Comparison of ENCODE assay signal across 9 mouse cellular contexts in genomic region chr11:79023751-79024150, GRCm38 (mm10). TPM values are rescaled to one million over a fixed set of nuclear protein-coding genes. Genes with fewer than 3 reads are reported as not detected.
DNase-seq lines count a peak whose midpoint lies in the region; ATAC-seq and TF ChIP-seq lines count a peak whose summit lies in the region.
"Had no signal": no experiment of that assay in that cellular context is flagged by ENCODE, and none has a peak within 500 bp of the region (broad histone marks: within the 10 kb centered on the region; RNA-seq: fewer than 3 reads in every experiment).

No protein-coding gene starts in this region.

- no peaks in the 10 kb centered on the region for H3K27me3 ChIP-seq in heart, embryonic 10.5 days (ENCODE audit: insufficient read depth, poor library complexity, severe bottlenecking)
- H3K27me3 ChIP-seq in lung, embryonic 16.5 days (ENCODE audit: control insufficient read depth, insufficient read depth, low read depth, low read length): no peaks in the 10 kb centered on the region
- H3K27me3 ChIP-seq in intestine, embryonic 16.5 days (replicated peaks; ENCODE audit: control insufficient read depth, insufficient read depth, low read length): no peaks in the 10 kb centered on the region
- H3K27me3 ChIP-seq in small intestine, adult 2 months (ENCODE audit: control insufficient read depth, insufficient read depth, low read length): no peaks in the 10 kb centered on the region
- H3K27me3 ChIP-seq: hindbrain, embryonic 12.5 days had no signal

- no peak for TF ChIP-seq CTCF in small intestine, adult 2 months (IDR thresholded peaks at IDR 0.05; ENCODE audit: extremely low read depth, insufficient read length, insufficient replicate concordance, low read depth, low read length)

- no peak overlapping the region for H3K4me3 ChIP-seq in heart, embryonic 10.5 days
- no peak overlapping the region for H3K4me3 ChIP-seq in lung, embryonic 16.5 days (ENCODE audit: low read length)
- H3K4me3 ChIP-seq in intestine, embryonic 16.5 days (ENCODE audit: low read length): no peak overlapping the region
- peak overlapping the region; percentile 28 for H3K4me3 ChIP-seq in small intestine, adult 2 months (ENCODE audit: low read depth, low read length)
- H3K4me3 ChIP-seq: hindbrain, embryonic 12.5 days had no signal

- TF ChIP-seq POLR2A in small intestine, adult 2 months (IDR thresholded peaks at IDR 0.05; ENCODE audit: low read depth, low read length): no peak

- no peaks in the 10 kb centered on the region for H3K9me3 ChIP-seq in heart, embryonic 10.5 days
- no peaks in the 10 kb centered on the region for H3K9me3 ChIP-seq in lung, embryonic 16.5 days (ENCODE audit: control insufficient read depth, low read length)
- no peaks in the 10 kb centered on the region for H3K9me3 ChIP-seq in intestine, embryonic 16.5 days (ENCODE audit: control insufficient read depth, low read length)
- H3K9me3 ChIP-seq: hindbrain, embryonic 12.5 days had no signal

- H3K27ac ChIP-seq in heart, embryonic 10.5 days: peak overlapping the region; percentile 73
- H3K27ac ChIP-seq in lung, embryonic 16.5 days (ENCODE audit: low read length): peak overlapping the region; percentile 78
- peak overlapping the region; percentile 80 for H3K27ac ChIP-seq in intestine, embryonic 16.5 days (ENCODE audit: low read length)
- no peak overlapping the region for H3K27ac ChIP-seq in small intestine, adult 2 months (ENCODE audit: insufficient read depth, low read depth, low read length)

- no peak for DNase-seq in heart, embryonic 10.5 days (ENCODE audit: low spot score)
- DNase-seq in heart, adult 18-20 months: no peak
- no peak for DNase-seq in lung, postnatal 14 days
- DNase-seq in adrenal gland, adult 8-10 months: no peak
- DNase-seq in right cerebral cortex, postnatal 14 days: no peak

- no peak; the same call in 1 of the 2 replicates for ATAC-seq in lung, embryonic 16.5 days (ENCODE audit: low read depth)
- no peak for ATAC-seq in intestine, embryonic 16.5 days

- peak overlapping the region; percentile 31 for H3K9ac ChIP-seq in lung, embryonic 16.5 days (ENCODE audit: low read length)
- H3K9ac ChIP-seq in intestine, embryonic 16.5 days (ENCODE audit: low read depth, low read length): 0 out of 2 replicates have a peak overlapping the region, but pooled peaks have one; percentile 33
- H3K9ac ChIP-seq: hindbrain, embryonic 12.5 days had no signal

- peaks cover 59% of the 10 kb centered on the region for H3K36me3 ChIP-seq in heart, embryonic 10.5 days
- H3K36me3 ChIP-seq in lung, embryonic 16.5 days (ENCODE audit: control insufficient read depth, insufficient read depth, low read length): peaks cover 10% of the 10 kb centered on the region
- peaks cover 5% of the 10 kb centered on the region; the same call in 1 of the 2 replicates for H3K36me3 ChIP-seq in intestine, embryonic 16.5 days (ENCODE audit: control insufficient read depth, insufficient read depth, low read length)
- peaks cover 78% of the 10 kb centered on the region for H3K36me3 ChIP-seq in small intestine, adult 2 months (ENCODE audit: control insufficient read depth, insufficient read depth, low read length)

- 67% methylated on average over 6 of the region's 6 CpGs for WGBS in heart, embryonic 10.5 days
- 51% methylated on average over 6 of the region's 6 CpGs for WGBS in lung, embryonic 16.5 days
- WGBS in intestine, embryonic 16.5 days: 67% methylated on average over 6 of the region's 6 CpGs
- WGBS in small intestine, adult 2 months: 73% methylated on average over 6 of the region's 6 CpGs

- H3K4me2 ChIP-seq in lung, embryonic 16.5 days (ENCODE audit: low read depth, low read length): peak overlapping the region; percentile 40
- no peak overlapping the region for H3K4me2 ChIP-seq in intestine, embryonic 16.5 days (ENCODE audit: low read depth, low read length)
- H3K4me2 ChIP-seq: hindbrain, embryonic 12.5 days had no signal

- peaks cover 37% of the 10 kb centered on the region for H3K4me1 ChIP-seq in heart, embryonic 10.5 days
- H3K4me1 ChIP-seq in lung, embryonic 16.5 days (replicated peaks; ENCODE audit: control insufficient read depth, insufficient read depth, low read length): peaks cover 9% of the 10 kb centered on the region
- H3K4me1 ChIP-seq in intestine, embryonic 16.5 days (ENCODE audit: control insufficient read depth, insufficient read depth, low read length): peaks cover 15% of the 10 kb centered on the region
- no peaks in the 10 kb centered on the region for H3K4me1 ChIP-seq in small intestine, adult 2 months (ENCODE audit: control insufficient read depth, insufficient read depth, insufficient read length, low read length)

RNA-seq across cellular contexts. Expression of gene Lgals9, which starts 39.0 kb away (rescaled TPM):
- 11.6 and 29.8 TPM in 2 replicates for polyA plus RNA-seq in heart, embryonic 10.5 days (2016; fragmentation: Nextera tagmentation; extraction: Ambion mirVana)
- 10 to 100 TPM; 19.5 to 22.5 TPM for total RNA-seq in heart, adult 18-20 months (2021)
- polyA plus RNA-seq in lung, embryonic 16.5 days (2015; fragmentation: Nextera tagmentation; extraction: Ambion mirVana): 50.8 and 60.8 TPM in 2 replicates
- 96.1 and 111 TPM in 2 replicates for polyA plus RNA-seq in intestine, embryonic 16.5 days (2015; fragmentation: Nextera tagmentation; extraction: Ambion mirVana)
- polyA plus RNA-seq in small intestine, adult 2 months (2012; rRNA removed): 263 and 686 TPM in 2 replicates
- 10 to 100 TPM; 16.2 to 25.1 (median 20.1) TPM for total RNA-seq in adrenal gland, adult 8-10 months (2022)
